Comparison of ENCODE assay signal across 14 mouse cellular contexts in genomic region chr6:85621600-85621999, GRCm38 (mm10).
"Had no signal": no experiment of that assay in that cellular context is flagged by ENCODE, and none has a peak within 500 bp of the region (broad histone marks: within the 10 kb centered on the region; RNA-seq: fewer than 3 reads in every experiment).

No protein-coding gene starts in this region.

- ATAC-seq: hindbrain, embryonic 16.5 days; intestine, embryonic 16.5 days had no signal

- DNase-seq: gastrocnemius, adult 2 months; gastrocnemius, postnatal 10 days; gastrocnemius, postnatal 25 days; heart, adult 18-20 months; heart, postnatal 10 days; heart, postnatal 4 days; kidney, adult 18-20 months; kidney, adult 8-10 months; kidney, postnatal 10 days; kidney, postnatal 25 days; kidney, postnatal 4 days; liver had no signal
